Mouse (Mus musculus): ENCODE data around the gene Morc2b. TPM values are rescaled to one million over a fixed set of nuclear protein-coding genes. Genes with fewer than 3 reads are reported as not detected.
A peak's percentile ranks its signal among the peaks of the same experiment; 100 is the strongest.
"Not testable (repeated sequence)": the region's sequence is repeated elsewhere in the genome, so short reads cannot be mapped to it uniquely, and the experiment has no call there.

Gene Morc2b
- polyA plus RNA-seq (2016; fragmentation: Nextera tagmentation; extraction: Ambion mirVana): not detected in 2 replicates

DNA sequence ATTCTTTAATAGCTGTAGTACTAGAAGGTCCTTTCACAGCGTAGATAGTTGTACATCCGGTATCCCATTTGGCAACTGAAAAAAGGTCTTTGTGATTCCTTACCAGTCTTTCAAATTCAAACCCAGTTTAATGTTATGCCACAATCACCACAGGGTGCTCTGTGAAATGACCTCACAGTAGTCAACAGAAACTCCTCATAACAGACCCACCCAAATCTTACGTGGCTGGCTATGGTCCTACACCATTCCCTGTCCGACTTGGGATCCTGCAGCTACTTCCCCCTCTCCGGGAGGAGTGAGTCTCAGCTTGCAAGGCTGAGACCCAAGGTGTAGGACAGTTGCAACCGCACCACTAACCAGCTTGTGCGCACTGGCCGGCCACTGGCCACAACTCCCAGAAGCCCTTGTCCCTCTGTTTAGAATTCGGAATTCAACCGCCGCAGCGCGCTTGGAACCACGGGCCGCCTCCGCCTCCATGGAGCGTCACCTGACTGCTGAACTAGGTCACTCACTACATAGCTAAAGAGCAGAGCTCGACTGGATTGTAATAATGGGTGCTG is at the start of gene Morc2b:
Gene Morc2b, minus strand, starts transcription at position 423 of the 560 bp plus-strand sequence.
- Histone ChIP-seq H3K4me3 (replicated peaks) (no peak within 1 kb of the TSS), H3K4me2 (no peak within 1 kb of the TSS), H3K9ac (replicated peaks) (no peak within 1 kb of the TSS), H3K4me1 (replicated peaks) (no peaks in the 10 kb centered on the region), H3K9me3 (0 out of 2 replicates have a peak, but pooled peaks cover 4% of the 10 kb centered on the region), H3K36me3 (no peaks in the 10 kb centered on the region), H3K27me3 (no peaks in the 10 kb centered on the region), H3K27ac (no peak within 1 kb of the TSS)
- 70% methylated on average over 18 of the region's 18 CpGs for WGBS
- ATAC-seq (ENCODE audit: insufficient number of reproducible peaks, insufficient read depth, low FRiP score, low TSS enrichment, low read depth): no peak

DNA sequence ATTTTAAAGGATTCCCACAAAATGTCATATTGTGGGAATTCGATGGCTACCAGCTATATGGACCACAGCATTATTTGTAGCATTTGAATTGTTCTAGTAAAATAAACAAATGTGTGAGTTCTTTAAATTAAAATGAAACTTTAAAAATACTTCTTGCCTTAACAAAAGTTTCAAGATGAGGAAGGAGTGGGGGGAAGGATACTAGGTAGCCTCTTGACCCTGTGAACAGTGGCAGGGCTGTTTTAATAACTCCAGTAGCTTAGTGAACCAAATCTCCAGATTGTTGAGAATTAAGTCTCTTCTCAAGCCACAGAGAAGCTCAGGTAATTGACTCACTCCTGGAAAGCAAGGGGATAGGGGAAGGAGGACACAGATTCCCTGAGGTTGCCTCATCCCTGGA is 28.7 kb upstream of the Morc2b start, which contains the start of gene Olfr55:
Gene Olfr55, plus strand, starts transcription at position 301 of the 400 bp plus-strand sequence.
- not testable (repeated sequence) for ATAC-seq (ENCODE audit: insufficient number of reproducible peaks, insufficient read depth, low FRiP score, low TSS enrichment, low read depth); H3K4me1 ChIP-seq (replicated peaks); H3K4me2 ChIP-seq; H3K9ac ChIP-seq (replicated peaks); H3K36me3 ChIP-seq; H3K9me3 ChIP-seq; H3K27ac ChIP-seq; H3K4me3 ChIP-seq (replicated peaks); H3K27me3 ChIP-seq
- 77% methylated on average over 1 of the region's 1 CpGs for WGBS

DNA sequence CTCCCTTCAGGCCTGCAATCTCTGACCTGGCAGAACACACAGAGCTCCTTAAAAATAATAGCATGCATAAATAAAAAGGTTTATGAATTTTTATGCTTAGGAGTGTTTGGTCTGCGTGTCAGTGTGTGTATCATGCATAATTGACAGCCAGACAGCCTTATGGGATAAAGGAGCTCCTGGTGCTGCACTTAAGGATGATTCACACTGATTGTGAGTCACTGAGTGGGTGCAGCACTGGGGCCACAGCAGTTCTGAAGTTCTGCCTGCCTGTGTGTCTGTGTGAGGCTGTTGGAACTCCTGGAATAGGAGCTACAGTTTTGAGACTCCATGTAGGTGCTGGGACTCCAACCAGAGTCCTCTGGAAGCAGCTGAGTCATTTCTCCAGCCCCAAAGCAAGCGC is 13.2 kb downstream of the Morc2b start:
- H3K9ac ChIP-seq (replicated peaks): no peak overlapping the region
- H3K4me1 ChIP-seq (replicated peaks): no peaks in the 10 kb centered on the region
- H3K27ac ChIP-seq: no peak overlapping the region
- no peak overlapping the region for H3K4me2 ChIP-seq
- no peak overlapping the region for H3K4me3 ChIP-seq (replicated peaks)
- ATAC-seq (ENCODE audit: insufficient number of reproducible peaks, insufficient read depth, low FRiP score, low TSS enrichment, low read depth): no peak
- H3K36me3 ChIP-seq: no peaks in the 10 kb centered on the region
- WGBS: 66% methylated on average over 2 of the region's 2 CpGs
- no peaks in the 10 kb centered on the region for H3K9me3 ChIP-seq
- no peaks in the 10 kb centered on the region for H3K27me3 ChIP-seq

DNA sequence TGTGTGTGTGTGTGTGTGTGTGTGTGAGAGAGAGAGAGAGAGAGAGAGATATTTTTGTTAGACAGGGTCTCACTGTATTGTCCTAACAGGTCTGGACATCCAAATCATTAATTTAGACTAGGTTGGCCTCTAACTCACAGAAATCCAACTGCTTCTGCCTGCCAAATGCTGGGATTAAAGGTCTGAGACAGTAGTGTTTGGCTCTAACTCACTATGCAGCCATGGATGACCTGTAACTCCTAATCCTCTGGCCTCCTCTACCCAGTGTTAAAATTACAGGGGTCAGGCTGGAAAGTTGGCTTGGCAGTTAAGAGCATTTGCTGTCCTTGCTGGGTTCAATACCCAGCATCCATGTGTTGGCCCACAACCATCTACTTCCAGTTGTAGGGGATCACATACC is 14.9 kb downstream of the Morc2b start:
- Histone ChIP-seq H3K27me3 (no peaks in the 10 kb centered on the region), H3K27ac (no peak overlapping the region), H3K9me3 (no peaks in the 10 kb centered on the region), H3K9ac (replicated peaks) (no peak overlapping the region), H3K4me1 (replicated peaks) (no peaks in the 10 kb centered on the region), H3K4me3 (replicated peaks) (no peak overlapping the region), H3K4me2 (no peak overlapping the region), H3K36me3 (no peaks in the 10 kb centered on the region)
- no peak for ATAC-seq (ENCODE audit: insufficient number of reproducible peaks, insufficient read depth, low FRiP score, low TSS enrichment, low read depth)

DNA sequence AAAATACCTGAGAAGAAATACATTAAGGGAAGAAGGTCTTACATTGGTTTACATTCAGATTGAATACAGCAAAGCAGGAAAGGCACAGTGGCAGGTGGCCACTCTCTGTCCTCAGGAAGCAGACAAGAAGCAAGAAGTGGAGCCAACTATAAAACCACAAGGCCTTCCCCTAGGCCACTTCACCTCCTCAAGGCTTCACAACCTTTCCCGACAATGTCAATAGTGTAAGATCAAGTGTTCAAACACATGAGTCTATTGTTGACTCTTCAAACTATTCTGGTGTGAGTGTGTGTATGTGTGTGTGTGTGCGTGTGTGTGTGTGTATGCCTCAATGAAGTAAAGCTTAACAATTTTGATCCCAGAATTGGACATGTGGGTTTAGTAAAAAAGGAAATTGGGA is 42.1 kb downstream of the Morc2b start:
- Histone ChIP-seq H3K27me3 (no peaks in the 10 kb centered on the region), H3K9ac (replicated peaks) (no peak overlapping the region), H3K4me2 (no peak overlapping the region), H3K4me3 (replicated peaks) (no peak overlapping the region), H3K9me3 (no peaks in the 10 kb centered on the region), H3K4me1 (replicated peaks) (peaks cover 9% of the 10 kb centered on the region), H3K27ac (no peak overlapping the region), H3K36me3 (no peaks in the 10 kb centered on the region; the same call in 1 of the 2 replicates)
- 89% methylated on average over 2 of the region's 2 CpGs for WGBS
- ATAC-seq (ENCODE audit: insufficient number of reproducible peaks, insufficient read depth, low FRiP score, low TSS enrichment, low read depth): no peak

DNA sequence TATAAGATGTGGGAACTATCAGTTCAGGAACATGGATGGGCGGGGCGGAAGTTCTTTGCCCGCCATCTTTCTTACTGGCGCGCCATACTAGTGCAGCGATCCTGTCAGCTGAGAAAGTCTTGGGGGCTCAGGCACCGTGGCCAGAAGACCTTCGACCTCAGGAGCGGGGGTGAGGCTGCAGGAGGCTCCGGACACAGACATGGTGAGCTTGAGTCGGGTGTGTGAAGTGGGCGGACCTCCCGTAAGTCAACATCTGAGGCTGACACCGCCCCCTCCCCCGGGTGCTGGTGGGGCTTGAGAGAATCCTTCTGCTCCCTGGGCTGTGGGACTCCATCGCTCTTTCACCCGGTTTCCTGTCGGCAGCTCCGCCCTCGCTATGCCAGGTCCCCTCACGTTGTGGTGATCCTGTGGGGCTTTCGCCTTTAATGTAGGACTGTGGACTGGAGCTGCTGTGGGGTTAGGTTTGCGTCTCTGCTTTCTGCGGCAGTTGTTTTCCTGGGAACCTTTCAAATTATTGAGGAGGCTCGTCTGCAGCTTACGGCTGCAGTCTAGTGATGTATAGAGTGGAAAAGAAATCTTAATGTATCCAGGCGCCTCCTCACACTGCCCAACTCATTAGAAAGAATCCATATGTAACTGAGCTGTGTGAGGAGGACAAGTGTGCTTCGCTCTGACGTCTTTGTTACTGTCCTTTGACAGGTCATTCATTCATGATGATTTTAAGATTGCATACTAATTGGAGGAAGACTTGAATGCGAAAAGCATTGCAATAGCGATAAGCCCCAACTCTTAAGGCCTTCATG is 46.9 kb downstream of the Morc2b start:
- Histone ChIP-seq H3K36me3 (no peaks in the 10 kb centered on the region), H3K9me3 (no peaks in the 10 kb centered on the region), H3K4me3 (replicated peaks) (peak overlapping the region; percentile 59), H3K4me1 (replicated peaks) (peaks cover 9% of the 10 kb centered on the region), H3K27me3 (no peaks in the 10 kb centered on the region), H3K4me2 (peak overlapping the region; percentile 71), H3K27ac (peak overlapping the region; percentile 84), H3K9ac (replicated peaks) (peak overlapping the region; percentile 68)
- WGBS: 3% methylated on average over 31 of the region's 31 CpGs
- peak; percentile 54; the same call in 1 of the 2 replicates for ATAC-seq (ENCODE audit: insufficient number of reproducible peaks, insufficient read depth, low FRiP score, low TSS enrichment, low read depth)

DNA sequence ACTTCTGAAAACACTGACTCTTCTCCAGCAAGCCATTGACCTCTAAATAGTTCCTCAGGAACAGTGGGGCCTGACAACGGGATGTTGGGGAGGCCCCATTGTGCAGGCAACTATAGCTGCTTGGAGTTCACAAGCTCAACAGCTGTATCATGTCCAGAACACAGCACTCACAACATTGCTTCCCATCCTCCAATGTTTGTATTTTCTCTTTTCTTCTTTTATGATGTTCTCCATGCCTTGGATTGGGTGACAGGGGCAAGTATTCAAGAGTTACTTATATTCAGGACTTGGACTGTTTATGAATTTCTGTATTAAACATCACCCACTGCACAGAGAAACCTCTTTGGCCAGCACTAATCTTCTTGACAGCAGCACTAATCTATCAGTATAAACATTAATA is 47.9 kb downstream of the Morc2b start:
- Histone ChIP-seq H3K4me1 (replicated peaks) (peaks cover 9% of the 10 kb centered on the region), H3K4me3 (replicated peaks) (no peak overlapping the region), H3K27me3 (no peaks in the 10 kb centered on the region), H3K4me2 (no peak overlapping the region), H3K36me3 (no peaks in the 10 kb centered on the region), H3K9ac (replicated peaks) (no peak overlapping the region), H3K27ac (no peak overlapping the region), H3K9me3 (no peaks in the 10 kb centered on the region)
- no peak for ATAC-seq (ENCODE audit: insufficient number of reproducible peaks, insufficient read depth, low FRiP score, low TSS enrichment, low read depth)
- 97% methylated on average over 1 of the region's 1 CpGs for WGBS

DNA sequence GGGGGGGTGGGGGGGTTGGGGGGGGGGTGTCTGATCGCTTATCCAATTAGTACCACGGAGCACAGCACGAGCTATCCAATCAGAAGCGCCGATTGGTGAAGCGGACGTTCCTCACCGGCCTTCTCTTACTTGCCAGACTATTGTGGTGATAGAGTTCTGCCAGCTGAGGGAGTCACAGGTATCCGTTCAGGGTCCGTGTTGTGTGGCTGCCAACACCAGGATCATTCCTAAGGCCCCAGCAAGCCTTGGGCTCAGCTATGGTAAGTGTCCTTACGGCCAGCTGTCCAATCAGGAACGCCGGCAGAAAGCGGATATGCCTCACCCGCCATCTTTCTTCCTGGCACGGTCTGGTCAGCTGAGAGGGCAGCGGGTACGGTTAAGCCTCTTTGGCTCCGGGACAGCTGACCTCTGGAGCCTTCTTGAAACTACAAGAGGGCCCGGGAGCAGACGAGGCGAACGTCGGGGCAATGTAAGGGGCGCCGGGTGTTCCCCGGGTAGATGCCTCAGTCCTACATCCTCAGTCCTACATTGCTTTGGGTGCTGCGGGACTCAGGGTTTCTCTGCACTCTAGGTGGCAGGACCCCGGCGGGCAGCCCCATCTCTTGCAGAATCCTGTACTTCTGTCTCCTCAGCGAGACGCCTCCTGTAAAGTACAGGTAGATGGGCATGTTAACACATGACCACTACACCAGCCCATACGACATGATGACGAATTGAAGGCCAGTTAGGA is 50.1 kb downstream of the Morc2b start, which contains the start of gene Zfp563:
Gene Zfp563, plus strand, starts transcription at position 91 of the 730 bp plus-strand sequence.
- 4% methylated on average over 34 of the region's 34 CpGs for WGBS
- Histone ChIP-seq H3K27me3 (no peaks in the 10 kb centered on the region), H3K9me3 (no peaks in the 10 kb centered on the region), H3K4me2 (peak within 1 kb of the TSS; percentile 64), H3K4me3 (replicated peaks) (peak within 1 kb of the TSS; percentile 61), H3K4me1 (replicated peaks) (peaks cover 9% of the 10 kb centered on the region), H3K36me3 (no peaks in the 10 kb centered on the region), H3K27ac (peak within 1 kb of the TSS; percentile 79), H3K9ac (replicated peaks) (peak within 1 kb of the TSS; percentile 70)
- ATAC-seq (ENCODE audit: insufficient number of reproducible peaks, insufficient read depth, low FRiP score, low TSS enrichment, low read depth): peak; percentile 96

DNA sequence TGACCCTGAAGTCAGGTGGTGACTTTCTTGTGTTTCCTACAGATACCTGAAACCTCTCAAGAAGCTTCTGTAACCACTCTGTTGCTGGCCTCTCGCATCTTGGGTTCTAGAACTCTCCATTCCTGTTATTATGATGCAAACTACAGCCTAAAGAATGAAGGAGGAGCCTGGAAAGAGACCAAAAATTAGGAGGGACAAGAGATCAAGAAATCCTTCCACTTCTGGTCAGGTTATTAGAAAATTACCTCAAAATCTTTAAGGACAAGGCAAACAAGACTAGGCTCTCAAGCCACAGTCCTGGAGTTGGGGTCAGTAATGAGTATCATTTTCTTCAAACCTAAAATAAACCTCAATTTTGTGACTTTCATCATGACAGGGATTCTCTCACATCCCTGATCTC is 71.5 kb downstream of the Morc2b start, which contains the start of gene 4921501E09Rik:
Gene 4921501E09Rik, minus strand, starts transcription at position 101 of the 400 bp plus-strand sequence.
- Histone ChIP-seq H3K27ac (no peak within 1 kb of the TSS), H3K36me3 (no peaks in the 10 kb centered on the region), H3K4me3 (replicated peaks) (no peak within 1 kb of the TSS), H3K9ac (replicated peaks) (no peak within 1 kb of the TSS), H3K9me3 (no peaks in the 10 kb centered on the region), H3K4me1 (replicated peaks) (no peaks in the 10 kb centered on the region), H3K4me2 (no peak within 1 kb of the TSS), H3K27me3 (no peaks in the 10 kb centered on the region)
- WGBS: 41% methylated on average over 1 of the region's 1 CpGs
- no peak for ATAC-seq (ENCODE audit: insufficient number of reproducible peaks, insufficient read depth, low FRiP score, low TSS enrichment, low read depth)

All from limb, embryonic 12.5 days (tissue).